Mouse (Mus musculus): Measurements from ENCODE around the gene Aktip. TPM values are rescaled to one million over a fixed set of nuclear protein-coding genes. Genes with fewer than 3 reads are reported as not detected.

The Aktip gene
- total RNA-seq, 2 experiments from 2014 or later: 63.0 to 67.4 TPM

- DNase-seq: no peak
These were observed 75.5 kb downstream of the Aktip start for GRCm38 (mm10) chr8:91124315-91124714.

- DNase-seq: no peak
These were observed 81.6 kb downstream of the Aktip start for GRCm38 (mm10) chr8:91118131-91118530.

GRCm38 (mm10) chr8:91117537-91117936, 82.2 kb downstream of the Aktip start:
- DNase-seq: no peak

- DNase-seq: no peak
These were observed 84.9 kb downstream of the Aktip start for GRCm38 (mm10) chr8:91114910-91115309.

GRCm38 (mm10) chr8:91114428-91114827, 85.3 kb downstream of the Aktip start:
- no peak for DNase-seq

- DNase-seq: no peak
These were observed 87.8 kb downstream of the Aktip start for GRCm38 (mm10) chr8:91111868-91112477.

- DNase-seq: no peak
These were observed 93.5 kb downstream of the Aktip start for GRCm38 (mm10) chr8:91106271-91106670.

- no peak for DNase-seq
These were observed 101.7 kb downstream of the Aktip start for GRCm38 (mm10) chr8:91098106-91098505.

GRCm38 (mm10) chr8:91094135-91094534, 105.6 kb downstream of the Aktip start:
- no peak for DNase-seq

- DNase-seq: no peak
These were observed 110.2 kb downstream of the Aktip start for GRCm38 (mm10) chr8:91089601-91090000.

- no peak for DNase-seq
These were observed 111.3 kb downstream of the Aktip start for GRCm38 (mm10) chr8:91088452-91088851.

GRCm38 (mm10) chr8:91082428-91082827, 117.3 kb downstream of the Aktip start:
- DNase-seq: no peak

GRCm38 (mm10) chr8:91081911-91082310, 117.9 kb downstream of the Aktip start:
- DNase-seq: no peak

- no peak for DNase-seq
These were observed 120.1 kb downstream of the Aktip start for GRCm38 (mm10) chr8:91079678-91080077.

- no peak for DNase-seq
These were observed 122.5 kb downstream of the Aktip start for GRCm38 (mm10) chr8:91077077-91077867.

- DNase-seq: peak; percentile 90 to 93
These were observed 129.4 kb downstream of the Aktip start for GRCm38 (mm10) chr8:91070275-91070859.

- DNase-seq: peak; percentile 98 to 99
These were observed 129.9 kb downstream of the Aktip start, which contains the start of gene Rbl2 for GRCm38 (mm10) chr8:91069834-91070233. Gene Rbl2 (plus strand): TSS chr8:91070057.

GRCm38 (mm10) chr8:91069407-91069806, 130.4 kb downstream of the Aktip start:
- DNase-seq: peak in 1 of 2 experiments; percentile 52

GRCm38 (mm10) chr8:91065179-91065578, 134.6 kb downstream of the Aktip start:
- DNase-seq: no peak

Data from heart, adult 18-20 months (tissue).